Mouse (Mus musculus) cerebellum, postnatal 10 days (tissue): ENCODE measurements at regions not wholly inside any gene's neighbourhood (a gene's known extent, or its start where the extent isn't known, plus 50 kb on each side); places are given as distances from the start of the nearest gene placed in this dataset.

ENCODE experiments used
- DNase-seq, 2 experiments: peaks; one replicate each; pipeline ENCODE4 v3.0.0; 2021; ENCODE audit warnings: mixed read lengths in 2 of 2

- no peak for DNase-seq
These were observed 189.1 kb upstream of the Atp2b1 start for GRCm38 (mm10) chr10:98725110-98725509.

DNA sequence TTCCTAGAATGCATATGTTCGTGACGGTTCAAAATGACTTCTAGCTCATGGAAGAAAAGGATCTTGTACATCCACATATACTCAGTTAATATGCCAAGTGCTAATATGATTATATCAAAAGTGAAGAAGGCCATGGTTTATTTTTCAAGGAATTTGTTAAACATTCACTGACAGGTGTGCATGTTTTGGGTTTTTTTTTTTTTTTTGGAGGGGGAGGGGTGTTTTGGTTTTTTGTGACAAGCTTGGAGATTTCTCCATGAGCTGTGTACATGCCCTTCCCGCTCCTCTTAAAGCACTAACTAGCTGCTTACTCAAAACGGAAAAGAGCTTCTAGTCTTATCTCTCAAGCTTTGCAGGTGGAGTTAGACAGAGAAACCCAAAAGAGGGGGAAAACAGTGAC lies 187.1 kb upstream of the Atp2b1 start:
- DNase-seq = no peak

GRCm38 (mm10) chr10:98728396-98729030 lies 185.7 kb upstream of the Atp2b1 start:
- DNase-seq = no peak

- no peak for DNase-seq
These were observed 180.1 kb upstream of the Atp2b1 start for GRCm38 (mm10) chr10:98733950-98734585.

GRCm38 (mm10) chr10:98740507-98741147 lies 173.6 kb upstream of the Atp2b1 start:
- no peak for DNase-seq

GRCm38 (mm10) chr10:98741398-98741797 lies 172.8 kb upstream of the Atp2b1 start:
- DNase-seq = peak; percentile 53 to 56

DNA sequence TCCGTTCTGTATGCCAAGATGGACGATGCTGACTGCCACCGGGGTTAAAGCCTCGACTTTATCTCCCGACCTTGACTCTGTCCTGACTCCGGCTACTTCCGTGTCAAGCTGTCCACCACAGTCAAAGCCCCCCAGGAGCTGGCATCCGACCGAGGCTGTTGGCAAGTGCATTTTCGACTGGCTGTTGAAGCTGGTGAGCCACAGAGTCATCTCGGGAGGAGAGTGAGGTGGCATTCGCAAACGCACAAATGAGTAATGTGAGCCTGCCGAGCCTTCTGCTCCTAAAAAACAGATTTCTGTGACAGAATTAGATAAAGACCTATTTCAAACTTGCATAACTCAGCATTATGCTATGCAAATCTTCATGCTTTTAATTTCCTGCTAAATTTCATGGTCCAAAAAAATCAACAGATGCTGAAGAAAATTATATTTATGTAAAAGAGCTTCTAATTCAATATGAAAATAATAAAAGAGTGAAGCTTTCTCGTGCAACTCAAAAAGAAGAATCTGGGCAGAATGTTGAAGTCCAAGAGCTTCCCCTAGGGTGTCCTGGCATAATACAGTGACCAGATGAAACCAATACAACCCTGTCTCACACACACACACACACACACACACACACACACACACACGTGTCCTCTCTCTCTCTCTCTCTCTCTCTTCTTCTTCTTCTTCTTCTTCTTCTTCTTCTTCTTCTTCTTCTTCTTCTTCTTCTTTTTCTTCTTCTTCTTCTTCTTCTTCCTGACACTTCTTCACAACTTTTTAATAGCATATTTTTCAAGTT lies 171.2 kb upstream of the Atp2b1 start:
- DNase-seq = peak; percentile 99

DNA sequence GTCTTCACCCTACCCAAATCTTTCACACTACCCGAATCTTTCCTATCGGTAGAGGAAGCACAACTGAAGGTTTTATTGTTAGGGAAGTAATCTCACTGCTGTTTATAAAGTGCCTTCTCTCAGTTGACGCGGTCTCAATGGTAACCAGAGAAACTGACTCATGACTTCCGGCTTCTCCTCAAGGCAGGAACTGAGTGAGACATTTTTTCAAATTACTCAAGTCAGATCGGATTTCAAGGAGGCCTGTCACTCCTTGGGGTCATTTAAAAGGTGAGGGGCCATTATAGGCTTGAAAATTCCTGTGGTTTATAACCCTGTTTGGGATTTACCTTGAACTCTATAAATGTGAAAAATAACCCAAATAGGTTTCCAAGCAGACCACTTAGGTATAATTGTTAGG lies 170.0 kb upstream of the Atp2b1 start:
- no peak for DNase-seq

DNA sequence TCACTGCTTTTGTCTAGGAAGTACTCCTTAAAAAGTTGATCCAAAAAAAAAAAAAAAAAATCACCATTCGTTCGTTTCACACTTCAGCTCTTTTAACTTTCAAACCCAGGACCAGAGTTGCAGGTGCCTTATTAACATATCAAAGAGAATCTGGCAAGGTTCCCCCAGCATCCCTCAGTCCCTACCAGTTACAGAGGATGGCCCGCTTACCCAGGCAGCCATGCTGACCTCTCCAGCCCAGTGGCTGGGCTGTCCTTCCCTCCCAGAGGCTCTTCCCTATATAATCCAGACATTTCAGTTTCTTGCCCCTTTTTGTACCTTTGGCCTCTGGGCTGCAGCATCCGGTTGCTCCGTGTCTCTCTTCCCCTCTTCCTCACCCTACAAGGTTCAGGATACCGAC lies 169.5 kb upstream of the Atp2b1 start:
- peak; percentile 12 to 15 for DNase-seq

- no peak for DNase-seq
These were observed 168.8 kb upstream of the Atp2b1 start for GRCm38 (mm10) chr10:98745409-98745808.

- no peak for DNase-seq
These were observed 168.3 kb upstream of the Atp2b1 start for GRCm38 (mm10) chr10:98745861-98746260.

DNA sequence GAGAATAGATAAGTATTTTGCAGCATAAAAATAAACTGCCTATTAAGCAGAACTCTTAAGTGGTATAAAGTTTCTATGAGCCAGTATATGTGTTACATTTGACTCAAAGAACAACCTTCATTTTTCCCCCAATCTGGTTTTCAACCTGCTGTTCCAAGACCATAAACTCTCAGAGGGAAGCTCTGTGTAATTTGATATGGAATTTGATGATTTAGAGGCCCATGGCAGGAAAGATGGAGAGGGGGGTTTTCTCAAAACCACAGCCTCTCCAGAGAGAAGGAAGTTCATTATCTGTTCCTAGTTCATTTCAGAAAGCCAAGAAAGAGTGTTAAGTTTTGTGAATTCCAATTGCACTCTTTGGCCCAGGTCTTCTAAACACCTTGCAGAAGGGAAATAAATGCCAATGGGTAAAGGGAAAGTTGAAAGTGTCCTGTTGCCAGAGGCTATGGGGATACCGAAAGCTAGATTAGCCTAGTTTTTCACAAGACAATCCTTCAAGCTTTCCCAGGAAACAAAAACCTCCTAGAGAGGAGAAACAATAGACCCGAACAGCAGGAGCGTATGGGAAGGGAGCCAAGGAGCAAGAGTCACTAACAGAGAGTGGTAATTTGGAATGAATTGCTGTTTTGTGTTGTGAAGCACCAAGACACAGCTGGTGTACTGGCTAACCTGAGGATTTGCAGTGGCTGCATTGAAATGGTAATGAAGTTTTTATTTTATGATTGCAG lies 165.2 kb upstream of the Atp2b1 start:
- peak; percentile 44 to 53 for DNase-seq

DNA sequence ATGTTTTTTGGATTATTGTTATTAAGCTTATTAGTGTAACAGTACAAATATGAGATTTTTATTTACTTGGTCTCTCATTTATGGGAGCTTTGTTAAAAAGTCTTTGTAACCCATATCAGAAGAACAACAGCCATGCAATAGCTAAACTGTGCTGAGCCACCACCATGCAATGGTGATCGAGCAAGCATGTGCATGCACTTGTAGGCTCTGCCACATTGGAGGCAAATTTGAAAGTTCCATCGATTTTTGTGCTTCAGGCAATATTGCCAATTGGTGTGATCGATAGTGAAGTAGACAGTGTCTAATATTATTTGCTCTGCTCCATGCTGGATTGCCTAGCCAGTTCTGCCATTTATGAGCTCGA lies 164.6 kb upstream of the Atp2b1 start:
- no peak for DNase-seq

DNA sequence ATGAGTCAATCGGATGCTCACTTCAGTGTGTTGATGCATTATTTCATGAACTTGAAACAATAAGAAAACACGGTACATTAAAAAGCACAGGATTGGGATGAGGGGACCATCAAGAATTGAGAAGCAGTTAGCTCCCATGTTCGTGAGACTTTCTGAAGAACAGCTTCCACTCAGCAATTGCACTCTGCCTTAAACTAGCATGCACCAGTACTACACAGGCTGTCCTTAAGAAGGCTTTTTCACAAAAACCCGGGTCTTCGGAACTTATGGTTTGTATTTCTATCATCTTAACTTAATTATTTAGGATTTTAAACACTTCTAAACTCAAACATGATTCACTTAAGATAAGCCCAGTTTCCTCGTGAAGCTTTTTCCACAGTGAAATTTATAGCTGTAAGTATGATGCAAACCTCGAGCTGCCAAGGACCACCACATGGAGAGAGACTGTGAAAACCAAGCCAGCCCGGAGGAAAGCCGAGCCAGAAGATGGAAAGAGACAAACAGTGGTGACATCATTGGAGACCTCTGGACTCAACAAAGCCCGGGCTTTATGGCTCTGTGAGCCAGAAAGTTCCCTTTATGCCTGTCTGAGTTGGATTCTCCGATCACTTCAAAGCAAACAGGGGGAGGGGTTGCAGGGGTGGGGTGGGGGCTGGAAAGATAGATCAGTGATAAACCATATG lies 162.7 kb upstream of the Atp2b1 start:
- peak; percentile 74 to 75 for DNase-seq

GRCm38 (mm10) chr10:98761080-98761479 lies 153.1 kb upstream of the Atp2b1 start:
- no peak for DNase-seq

- no peak for DNase-seq
These were observed 148.3 kb upstream of the Atp2b1 start for GRCm38 (mm10) chr10:98765786-98766419.

DNA sequence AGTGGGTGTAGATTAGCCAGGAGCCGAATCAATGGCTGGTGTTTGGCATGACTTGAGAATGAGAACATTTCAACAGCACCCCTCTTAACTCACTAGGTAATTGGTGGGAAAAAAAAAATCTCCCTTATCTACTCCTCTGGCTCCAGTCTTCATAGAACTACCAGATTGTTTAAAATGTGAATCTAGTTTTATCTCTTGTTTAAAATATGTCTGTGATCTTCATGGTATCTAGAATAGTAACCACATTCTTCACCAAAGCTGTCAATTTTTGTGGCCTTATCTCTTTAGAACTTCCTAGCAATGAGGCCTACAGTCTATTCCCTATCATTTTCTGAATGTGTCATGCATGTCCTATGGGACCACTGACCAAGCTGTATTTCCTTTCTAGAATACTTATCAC lies 134.4 kb upstream of the Atp2b1 start:
- no peak for DNase-seq

- DNase-seq = no peak
These were observed 133.3 kb upstream of the Atp2b1 start for GRCm38 (mm10) chr10:98780938-98781337.

DNA sequence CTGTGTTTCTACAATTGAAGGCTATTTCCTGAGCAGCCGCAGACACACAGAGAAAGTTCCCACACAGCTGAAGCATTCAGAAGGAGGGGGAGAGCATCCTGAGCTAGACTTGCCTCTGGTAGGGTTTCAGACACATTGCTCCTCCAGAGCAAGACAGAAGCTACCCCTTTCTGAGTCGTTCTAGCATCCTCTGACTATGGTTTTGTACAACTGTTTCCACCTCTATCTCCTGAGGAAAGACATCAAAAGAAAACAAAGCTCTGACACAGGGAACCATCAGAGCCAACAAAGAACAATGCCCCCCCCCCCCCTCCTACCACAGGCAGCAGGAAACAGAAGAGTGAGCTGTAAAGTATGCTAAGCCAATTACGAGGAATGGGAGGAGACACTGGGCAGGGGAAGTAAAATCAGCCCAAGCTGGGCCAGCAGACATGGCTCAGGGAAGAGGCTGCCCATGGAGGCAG lies 132.3 kb upstream of the Atp2b1 start:
- no peak for DNase-seq

DNA sequence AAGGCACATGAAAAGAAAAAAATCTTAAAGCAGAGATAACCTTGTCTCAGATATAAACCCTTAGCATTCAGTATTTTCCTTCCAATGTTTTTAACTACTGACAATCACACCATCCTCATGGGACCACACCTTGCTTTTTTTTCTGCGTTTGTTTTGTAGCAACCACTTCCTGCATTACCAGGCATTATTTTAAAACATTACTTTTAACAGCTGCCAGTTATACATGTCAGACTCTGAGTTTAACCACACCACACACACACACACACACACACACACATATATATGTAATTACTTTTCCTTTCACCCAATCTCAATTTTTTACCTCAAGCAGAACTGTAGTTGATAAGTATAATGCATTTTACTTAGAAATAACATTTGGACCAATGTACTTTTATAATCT lies 128.8 kb upstream of the Atp2b1 start:
- DNase-seq = no peak

- no peak for DNase-seq
These were observed 128.1 kb upstream of the Atp2b1 start for GRCm38 (mm10) chr10:98786089-98786488.

DNA sequence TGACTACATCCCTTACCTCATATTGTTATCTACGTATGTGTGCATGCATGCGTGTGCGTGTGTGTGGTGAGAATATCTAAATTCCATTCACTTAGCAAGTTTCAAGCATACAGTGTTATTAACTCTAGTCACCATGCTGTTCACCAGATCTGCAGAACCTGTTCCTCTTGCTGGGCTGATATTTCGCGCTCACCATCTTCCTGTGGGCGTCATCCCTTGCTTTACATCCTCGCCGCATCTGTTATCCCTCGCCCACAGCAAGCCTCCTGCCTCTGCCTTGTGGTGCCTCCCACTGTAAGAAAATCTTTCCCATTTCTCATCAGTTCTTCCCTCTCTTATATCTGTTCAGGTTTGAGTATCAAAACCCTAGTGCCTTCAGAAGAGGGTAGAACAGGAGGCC lies 124.4 kb upstream of the Atp2b1 start:
- DNase-seq = no peak
